Mouse (Mus musculus) forebrain, embryonic 13.5 days (tissue): ENCODE results near the gene Zdhhc19. TPM values are rescaled to one million over a fixed set of nuclear protein-coding genes. Genes with fewer than 3 reads are reported as not detected.

ENCODE experiments used
- ATAC-seq: fragments of 200-750 bp; cut with Nextera tagmentation; 2 replicates; pipeline ENCODE4 v1.8.0; 2017
- H3K27ac ChIP-seq: fragments of 300-500 bp; sonication (generic); 2 replicates; pipeline ENCODE4 v1.5.1; 2015; ENCODE audit warnings: inconsistent platforms, mild to moderate bottlenecking, moderate library complexity
- H3K27me3 ChIP-seq: fragments of 300-500 bp; sonication (generic); 2 replicates; pipeline ENCODE4 v1.6.1; 2015; ENCODE audit warnings: mild to moderate bottlenecking, inconsistent platforms
- H3K36me3 ChIP-seq: fragments of 300-500 bp; sonication (generic); 2 replicates; pipeline ENCODE4 v1.6.1; 2015; ENCODE audit warnings: mild to moderate bottlenecking, inconsistent platforms; ENCODE audit not compliant: poor library complexity, severe bottlenecking
- H3K4me1 ChIP-seq: fragments of 300-500 bp; sonication (generic); 2 replicates; pipeline ENCODE4 v1.6.1; 2015; ENCODE audit warnings: inconsistent platforms
- H3K4me2 ChIP-seq: fragments of 300-500 bp; sonication (generic); 2 replicates; pipeline ENCODE4 v1.6.1; 2015; ENCODE audit warnings: inconsistent platforms, mild to moderate bottlenecking, moderate library complexity
- H3K4me3 ChIP-seq: fragments of 300-500 bp; sonication (generic); 2 replicates; pipeline ENCODE4 v1.5.1; 2015; ENCODE audit warnings: mild to moderate bottlenecking, inconsistent platforms
- H3K9ac ChIP-seq: fragments of 300-500 bp; sonication (generic); 2 replicates; pipeline ENCODE4 v1.6.1; 2015; ENCODE audit warnings: mild to moderate bottlenecking, inconsistent platforms
- H3K9me3 ChIP-seq: fragments of 300-500 bp; sonication (generic); replicated peaks from 2 replicates; pipeline ENCODE4 v1.6.1; 2016; ENCODE audit warnings: inconsistent platforms
- WGBS: fragments of 180-500 bp; shearing (Covaris S2); methylation state at CpG from one replicate; pipeline ENCODE4 v1.1.7; 2015; 5-methylcytosine and 5-hydroxymethylcytosine counted together
- polyA plus RNA-seq: library from polyadenylated mRNA; unstranded; fragments of >200 nt; fragmentation: Nextera tagmentation; extraction: Ambion mirVana; gene quantifications from 2 replicates; pipeline ENCODE4 v1.2.1, GENCODE M21; 2015

Zdhhc19 gene
- polyA plus RNA-seq, 1 experiment from 2014 or later, result not detected

- no peak overlapping the region for H3K9ac ChIP-seq
- H3K9me3 ChIP-seq, result no peaks in the 10 kb centered on the region
- H3K27me3 ChIP-seq, result no peaks in the 10 kb centered on the region
- 68% methylated on average over 13 of the region's 13 CpGs for WGBS
- no peak for ATAC-seq
- peak overlapping the region; percentile 66; the same call in 1 of the 2 replicates for H3K4me2 ChIP-seq
- H3K36me3 ChIP-seq, result no peaks in the 10 kb centered on the region
- H3K27ac ChIP-seq, result no peak overlapping the region
- no peaks in the 10 kb centered on the region for H3K4me1 ChIP-seq
- H3K4me3 ChIP-seq, result no peak overlapping the region
These were observed 2.9 kb downstream of the Zdhhc19 start for GRCm38 (mm10) chr16:32498996-32499395.

- 7% methylated on average over 22 of the region's 22 CpGs for WGBS
- Histone ChIP-seq H3K4me3 (peak overlapping the region; percentile 41), H3K9ac (peak overlapping the region; percentile 73), H3K27ac (peak overlapping the region; percentile 61; the same call in 1 of the 2 replicates), H3K4me2 (peak overlapping the region; percentile 66), H3K9me3 (no peaks in the 10 kb centered on the region), H3K36me3 (no peaks in the 10 kb centered on the region), H3K4me1 (no peaks in the 10 kb centered on the region), H3K27me3 (no peaks in the 10 kb centered on the region)
- ATAC-seq, result peak; percentile 97
These were observed 3.5 kb downstream of the Zdhhc19 start for GRCm38 (mm10) chr16:32499430-32500037.

- no peak overlapping the region for H3K4me2 ChIP-seq
- ATAC-seq, result no peak
- H3K36me3 ChIP-seq, result no peaks in the 10 kb centered on the region
- H3K9ac ChIP-seq, result no peak overlapping the region
- no peaks in the 10 kb centered on the region for H3K4me1 ChIP-seq
- no peaks in the 10 kb centered on the region for H3K9me3 ChIP-seq
- H3K27ac ChIP-seq, result no peak overlapping the region
- H3K27me3 ChIP-seq, result no peaks in the 10 kb centered on the region
- 69% methylated on average over 7 of the region's 7 CpGs for WGBS
- H3K4me3 ChIP-seq, result no peak overlapping the region
These were observed 5.4 kb downstream of the Zdhhc19 start for GRCm38 (mm10) chr16:32501459-32501858.

GRCm38 (mm10) chr16:32502621-32503335, 6.7 kb downstream of the Zdhhc19 start:
- H3K36me3 ChIP-seq, result no peaks in the 10 kb centered on the region
- no peak overlapping the region for H3K27ac ChIP-seq
- H3K9ac ChIP-seq, result no peak overlapping the region
- H3K4me1 ChIP-seq, result no peaks in the 10 kb centered on the region
- no peak overlapping the region for H3K4me3 ChIP-seq
- no peak overlapping the region for H3K4me2 ChIP-seq
- H3K9me3 ChIP-seq, result no peaks in the 10 kb centered on the region
- 87% methylated on average over 12 of the region's 12 CpGs for WGBS
- no peaks in the 10 kb centered on the region for H3K27me3 ChIP-seq
- ATAC-seq, result no peak

GRCm38 (mm10) chr16:32503633-32504032, 7.6 kb downstream of the Zdhhc19 start:
- no peak overlapping the region for H3K4me3 ChIP-seq
- no peaks in the 10 kb centered on the region for H3K27me3 ChIP-seq
- no peaks in the 10 kb centered on the region for H3K4me1 ChIP-seq
- no peaks in the 10 kb centered on the region for H3K9me3 ChIP-seq
- no peak overlapping the region for H3K9ac ChIP-seq
- ATAC-seq, result no peak
- no peak overlapping the region for H3K27ac ChIP-seq
- no peaks in the 10 kb centered on the region for H3K36me3 ChIP-seq
- H3K4me2 ChIP-seq, result no peak overlapping the region
- 66% methylated on average over 6 of the region's 6 CpGs for WGBS

- WGBS, result 81% methylated on average over 8 of the region's 8 CpGs
- Histone ChIP-seq H3K9ac (no peak overlapping the region), H3K27ac (no peak overlapping the region), H3K36me3 (no peaks in the 10 kb centered on the region), H3K4me2 (no peak overlapping the region), H3K4me3 (no peak overlapping the region), H3K4me1 (peaks cover 11% of the 10 kb centered on the region), H3K27me3 (no peaks in the 10 kb centered on the region), H3K9me3 (no peaks in the 10 kb centered on the region)
- ATAC-seq, result no peak
These were observed 10.2 kb downstream of the Zdhhc19 start for GRCm38 (mm10) chr16:32506298-32506697.

GRCm38 (mm10) chr16:32506868-32507267, 10.8 kb downstream of the Zdhhc19 start:
- Histone ChIP-seq H3K27me3 (no peaks in the 10 kb centered on the region), H3K9me3 (no peaks in the 10 kb centered on the region), H3K27ac (no peak overlapping the region), H3K9ac (no peak overlapping the region), H3K4me2 (no peak overlapping the region), H3K36me3 (no peaks in the 10 kb centered on the region), H3K4me3 (no peak overlapping the region), H3K4me1 (peaks cover 11% of the 10 kb centered on the region)
- no peak for ATAC-seq
- 87% methylated on average over 7 of the region's 7 CpGs for WGBS

- no peak overlapping the region for H3K4me2 ChIP-seq
- no peaks in the 10 kb centered on the region for H3K36me3 ChIP-seq
- no peak for ATAC-seq
- no peaks in the 10 kb centered on the region for H3K9me3 ChIP-seq
- H3K4me3 ChIP-seq, result no peak overlapping the region
- H3K27me3 ChIP-seq, result no peaks in the 10 kb centered on the region
- H3K4me1 ChIP-seq, result peaks cover 11% of the 10 kb centered on the region
- no peak overlapping the region for H3K27ac ChIP-seq
- no peak overlapping the region for H3K9ac ChIP-seq
- 23% methylated on average over 9 of the region's 9 CpGs for WGBS
These were observed 11.3 kb downstream of the Zdhhc19 start for GRCm38 (mm10) chr16:32507407-32507806.

GRCm38 (mm10) chr16:32508035-32508434, 12.0 kb downstream of the Zdhhc19 start:
- H3K27me3 ChIP-seq, result no peaks in the 10 kb centered on the region
- ATAC-seq, result no peak
- no peaks in the 10 kb centered on the region for H3K36me3 ChIP-seq
- no peak overlapping the region for H3K4me3 ChIP-seq
- WGBS, result 91% methylated on average over 5 of the region's 5 CpGs
- H3K9ac ChIP-seq, result no peak overlapping the region
- no peak overlapping the region for H3K4me2 ChIP-seq
- H3K27ac ChIP-seq, result no peak overlapping the region
- peaks cover 11% of the 10 kb centered on the region for H3K4me1 ChIP-seq
- no peaks in the 10 kb centered on the region for H3K9me3 ChIP-seq

- peaks cover 11% of the 10 kb centered on the region for H3K4me1 ChIP-seq
- H3K9me3 ChIP-seq, result no peaks in the 10 kb centered on the region
- ATAC-seq, result no peak
- WGBS, result 46% methylated on average over 3 of the region's 3 CpGs
- no peaks in the 10 kb centered on the region for H3K27me3 ChIP-seq
- H3K9ac ChIP-seq, result no peak overlapping the region
- H3K4me2 ChIP-seq, result no peak overlapping the region
- no peaks in the 10 kb centered on the region for H3K36me3 ChIP-seq
- H3K27ac ChIP-seq, result 0 out of 2 replicates have a peak overlapping the region, but pooled peaks have one; percentile 59
- H3K4me3 ChIP-seq, result no peak overlapping the region
These were observed 12.5 kb downstream of the Zdhhc19 start for GRCm38 (mm10) chr16:32508506-32509065.

GRCm38 (mm10) chr16:32509066-32509942, 13.2 kb downstream of the Zdhhc19 start:
- Histone ChIP-seq H3K9ac (no peak overlapping the region), H3K9me3 (no peaks in the 10 kb centered on the region), H3K27ac (0 out of 2 replicates have a peak overlapping the region, but pooled peaks have one; percentile 59), H3K4me3 (no peak overlapping the region), H3K4me1 (peaks cover 11% of the 10 kb centered on the region), H3K36me3 (no peaks in the 10 kb centered on the region), H3K27me3 (no peaks in the 10 kb centered on the region), H3K4me2 (no peak overlapping the region)
- ATAC-seq, result 0 out of 2 replicates have a peak, but pooled peaks have one; percentile 5
- 59% methylated on average over 9 of the region's 9 CpGs for WGBS
